Mouse (Mus musculus): ENCODE results near the gene Speer4d.
"Not testable (repeated sequence)": the region's sequence is repeated elsewhere in the genome, so short reads cannot be mapped to it uniquely, and the experiment has no call there.

Gene Speer4d

GRCm38 (mm10) chr5:15670789-15671188 lies 51.9 kb downstream of the Speer4d start:
- DNase-seq (ENCODE audit: low read depth), result not testable (repeated sequence)

All from induced T-regulatory cell, adult 2 months (primary cell).